Mouse (Mus musculus): ENCODE data around the gene Cfap70. TPM values are rescaled to one million over a fixed set of nuclear protein-coding genes. Genes with fewer than 3 reads are reported as not detected.

Cfap70 gene
- polyA plus RNA-seq, 1 experiment from 2014 or later, result 1.1 TPM

DNA sequence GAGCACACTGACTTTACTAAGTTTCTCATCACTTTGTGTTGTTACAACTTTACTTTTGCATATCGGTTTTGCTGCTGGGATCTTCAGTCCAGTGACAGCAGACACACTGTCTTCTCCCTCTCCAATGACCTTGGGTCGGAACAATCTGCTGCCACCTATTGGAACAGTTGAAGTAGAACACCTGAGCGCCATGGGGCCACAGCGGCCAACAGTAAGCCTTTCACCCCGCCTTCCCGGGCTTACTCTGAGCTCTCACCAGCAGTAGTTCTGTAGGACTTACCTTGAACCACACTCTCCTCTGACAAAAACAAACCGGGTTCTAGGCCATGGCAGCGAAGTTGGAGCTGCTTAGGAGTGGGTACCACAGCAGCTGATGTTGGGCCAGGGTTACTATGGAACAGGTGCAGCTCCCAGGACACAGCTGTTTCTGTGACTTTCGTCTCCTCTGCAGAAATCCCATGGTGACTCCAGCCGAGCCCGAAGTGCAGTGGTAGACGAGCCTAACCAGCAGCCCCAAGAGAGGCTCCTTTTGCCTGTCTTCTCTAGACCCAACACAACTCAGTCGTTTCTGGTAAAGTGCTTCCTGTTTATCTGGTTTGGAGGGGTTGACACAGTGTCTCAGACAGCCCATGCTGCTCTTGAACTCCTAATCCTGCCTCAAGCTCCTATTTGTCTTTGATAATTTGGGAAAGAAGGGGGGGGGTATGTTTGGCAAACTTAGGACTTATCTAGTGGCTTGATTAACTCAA is 73.5 kb downstream of the Cfap70 start:
- WGBS, result 45% methylated on average over 13 of the region's 13 CpGs
- Histone ChIP-seq H3K27me3 (ENCODE audit: control insufficient read depth, insufficient read depth, low read length) (no peaks in the 10 kb centered on the region), H3K27ac (ENCODE audit: low read depth, low read length) (no peak overlapping the region), H3K4me2 (replicated peaks; ENCODE audit: low read depth, low read length) (no peak overlapping the region), H3K4me3 (ENCODE audit: low read depth, low read length) (no peak overlapping the region), H3K4me1 (replicated peaks; ENCODE audit: control insufficient read depth, insufficient read depth, low read length) (no peaks in the 10 kb centered on the region), H3K9ac (ENCODE audit: low read depth, low read length) (no peak overlapping the region), H3K9me3 (ENCODE audit: control insufficient read depth, low read length) (no peaks in the 10 kb centered on the region), H3K36me3 (ENCODE audit: control insufficient read depth, insufficient read depth, low read length) (0 out of 2 replicates have a peak, but pooled peaks cover 2% of the 10 kb centered on the region)
- peak; percentile 53; the same call in 1 of the 2 replicates for ATAC-seq (ENCODE audit: low FRiP score)
- DNase-seq (ENCODE audit: low spot score), result peak; percentile 60

DNA sequence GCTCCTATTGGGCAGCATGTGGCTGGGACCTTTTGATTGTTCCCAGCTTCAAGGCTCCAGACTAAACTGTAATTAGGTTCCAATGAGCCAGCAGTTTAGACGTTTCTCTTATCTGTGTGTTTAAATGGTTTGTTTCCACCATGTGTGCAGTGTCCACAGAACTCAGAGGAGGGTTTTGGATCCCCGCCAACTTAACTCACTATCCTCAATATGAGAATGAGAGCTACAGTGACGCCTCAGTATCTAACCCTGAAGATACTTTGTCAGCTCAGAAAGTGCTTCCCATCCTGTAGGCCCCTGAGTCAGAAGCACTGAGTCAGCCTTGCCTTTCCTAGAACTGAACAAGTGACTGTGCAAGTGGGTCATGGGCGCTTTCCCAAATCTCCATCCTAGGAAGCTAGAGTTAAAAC is 74.9 kb downstream of the Cfap70 start:
- Histone ChIP-seq H3K4me3 (ENCODE audit: low read depth, low read length) (no peak overlapping the region), H3K4me1 (replicated peaks; ENCODE audit: control insufficient read depth, insufficient read depth, low read length) (no peaks in the 10 kb centered on the region), H3K27ac (ENCODE audit: low read depth, low read length) (no peak overlapping the region), H3K27me3 (ENCODE audit: control insufficient read depth, insufficient read depth, low read length) (no peaks in the 10 kb centered on the region), H3K9ac (ENCODE audit: low read depth, low read length) (no peak overlapping the region), H3K9me3 (ENCODE audit: control insufficient read depth, low read length) (no peaks in the 10 kb centered on the region), H3K4me2 (replicated peaks; ENCODE audit: low read depth, low read length) (no peak overlapping the region), H3K36me3 (ENCODE audit: control insufficient read depth, insufficient read depth, low read length) (no peaks in the 10 kb centered on the region)
- 90% methylated on average over 4 of the region's 4 CpGs for WGBS
- DNase-seq (ENCODE audit: low spot score) (no peak), ATAC-seq (ENCODE audit: low FRiP score) (no peak)

DNA sequence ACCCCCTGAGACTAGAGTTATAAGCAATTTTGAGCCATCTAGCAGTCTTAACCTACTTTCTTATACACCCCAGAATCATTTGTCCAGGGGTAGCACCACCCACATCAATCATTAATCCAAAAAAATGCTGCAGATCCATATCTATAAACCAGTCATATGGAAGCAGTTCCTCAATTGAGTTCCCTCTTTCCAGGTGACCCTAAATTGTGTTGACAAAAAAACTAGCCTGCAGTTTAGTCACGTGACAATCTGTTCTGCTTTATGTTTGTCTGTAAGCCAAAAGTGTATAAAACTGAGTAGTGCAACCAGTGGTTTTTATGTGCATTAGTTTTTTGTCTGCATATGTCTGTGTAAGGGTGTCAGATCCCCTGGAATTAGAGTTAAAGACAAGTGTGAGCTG is 80.2 kb downstream of the Cfap70 start:
- Histone ChIP-seq H3K4me1 (replicated peaks; ENCODE audit: control insufficient read depth, insufficient read depth, low read length) (no peaks in the 10 kb centered on the region), H3K36me3 (ENCODE audit: control insufficient read depth, insufficient read depth, low read length) (peaks cover 9% of the 10 kb centered on the region), H3K27me3 (ENCODE audit: control insufficient read depth, insufficient read depth, low read length) (no peaks in the 10 kb centered on the region), H3K4me3 (ENCODE audit: low read depth, low read length) (no peak overlapping the region), H3K27ac (ENCODE audit: low read depth, low read length) (no peak overlapping the region), H3K9me3 (ENCODE audit: control insufficient read depth, low read length) (no peaks in the 10 kb centered on the region), H3K9ac (ENCODE audit: low read depth, low read length) (no peak overlapping the region), H3K4me2 (replicated peaks; ENCODE audit: low read depth, low read length) (no peak overlapping the region)
- WGBS, result 93% methylated on average over 1 of the region's 1 CpGs
- no peak for ATAC-seq (ENCODE audit: low FRiP score)
- no peak for DNase-seq (ENCODE audit: low spot score)

DNA sequence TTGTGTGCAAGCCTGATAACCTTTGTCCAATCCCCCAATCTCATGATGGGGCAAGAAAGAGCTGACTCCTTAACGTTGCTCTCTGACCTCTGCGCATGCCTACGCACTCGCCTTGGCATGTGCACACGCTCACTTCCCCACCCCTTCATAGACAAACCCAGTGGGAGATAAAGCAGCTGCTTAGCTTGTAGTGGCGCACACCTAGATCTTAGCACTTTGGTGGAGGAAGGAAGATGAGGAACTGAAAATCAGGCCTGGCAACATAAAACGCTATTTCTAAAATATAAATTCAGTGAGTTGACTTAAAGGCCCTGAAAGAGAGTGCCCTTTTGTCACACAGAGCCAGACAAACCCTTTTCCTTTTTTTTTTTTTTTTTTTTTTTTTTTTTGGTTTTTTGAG is 81.2 kb downstream of the Cfap70 start:
- no peak for ATAC-seq (ENCODE audit: low FRiP score)
- Histone ChIP-seq H3K27me3 (ENCODE audit: control insufficient read depth, insufficient read depth, low read length) (no peaks in the 10 kb centered on the region), H3K4me3 (ENCODE audit: low read depth, low read length) (no peak overlapping the region), H3K4me1 (replicated peaks; ENCODE audit: control insufficient read depth, insufficient read depth, low read length) (no peaks in the 10 kb centered on the region), H3K9ac (ENCODE audit: low read depth, low read length) (no peak overlapping the region), H3K9me3 (ENCODE audit: control insufficient read depth, low read length) (no peaks in the 10 kb centered on the region), H3K27ac (ENCODE audit: low read depth, low read length) (no peak overlapping the region), H3K4me2 (replicated peaks; ENCODE audit: low read depth, low read length) (no peak overlapping the region), H3K36me3 (ENCODE audit: control insufficient read depth, insufficient read depth, low read length) (peaks cover 9% of the 10 kb centered on the region)
- DNase-seq (ENCODE audit: low spot score), result no peak
- 87% methylated on average over 7 of the region's 7 CpGs for WGBS

DNA sequence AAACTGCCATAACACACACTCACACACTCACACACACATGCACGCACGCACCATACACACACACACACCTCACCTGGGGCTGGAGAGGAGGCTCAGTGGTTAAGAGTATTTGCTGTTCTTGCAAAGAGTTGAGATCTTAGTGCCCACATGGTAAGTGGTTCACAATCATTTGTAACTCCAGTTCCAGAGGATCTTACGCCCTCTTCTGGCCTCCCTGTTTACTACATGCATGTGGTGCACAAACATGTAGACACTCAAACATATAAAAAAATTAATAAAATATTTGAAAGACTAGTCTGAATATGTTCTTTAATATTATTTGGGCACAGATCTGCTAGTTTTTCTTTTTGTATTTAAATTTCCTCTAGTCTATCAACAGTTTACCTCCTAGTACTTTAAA is 83.8 kb downstream of the Cfap70 start:
- H3K27me3 ChIP-seq (ENCODE audit: control insufficient read depth, insufficient read depth, low read length), result no peaks in the 10 kb centered on the region
- no peak overlapping the region for H3K4me3 ChIP-seq (ENCODE audit: low read depth, low read length)
- ATAC-seq (ENCODE audit: low FRiP score), result no peak
- no peaks in the 10 kb centered on the region for H3K4me1 ChIP-seq (replicated peaks; ENCODE audit: control insufficient read depth, insufficient read depth, low read length)
- H3K36me3 ChIP-seq (ENCODE audit: control insufficient read depth, insufficient read depth, low read length), result peaks cover 12% of the 10 kb centered on the region
- no peaks in the 10 kb centered on the region for H3K9me3 ChIP-seq (ENCODE audit: control insufficient read depth, low read length)
- DNase-seq (ENCODE audit: low spot score), result no peak
- H3K27ac ChIP-seq (ENCODE audit: low read depth, low read length), result no peak overlapping the region
- no peak overlapping the region for H3K4me2 ChIP-seq (replicated peaks; ENCODE audit: low read depth, low read length)
- H3K9ac ChIP-seq (ENCODE audit: low read depth, low read length), result no peak overlapping the region
- 94% methylated on average over 3 of the region's 3 CpGs for WGBS

DNA sequence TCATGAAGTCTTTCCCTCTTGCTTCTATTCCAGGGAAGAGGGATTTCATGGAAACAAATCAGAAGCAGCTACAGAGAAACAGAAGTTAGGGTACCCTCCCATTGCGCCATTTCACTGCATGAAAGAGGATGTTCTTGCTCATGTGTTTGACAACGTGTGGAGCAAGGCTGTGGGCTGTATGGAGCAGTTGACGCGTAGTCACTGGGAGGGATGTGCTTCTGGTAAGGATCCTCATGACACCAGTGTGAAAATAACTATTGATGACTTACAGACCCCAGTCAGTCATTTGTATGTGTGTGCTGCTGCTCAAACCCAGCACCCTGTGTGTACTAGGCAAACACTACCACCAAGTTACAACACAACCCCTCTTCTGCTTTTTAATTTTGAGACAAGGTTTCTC is 88.8 kb downstream of the Cfap70 start:
- Histone ChIP-seq H3K4me2 (replicated peaks; ENCODE audit: low read depth, low read length) (no peak overlapping the region), H3K4me3 (ENCODE audit: low read depth, low read length) (no peak overlapping the region), H3K4me1 (replicated peaks; ENCODE audit: control insufficient read depth, insufficient read depth, low read length) (no peaks in the 10 kb centered on the region), H3K27ac (ENCODE audit: low read depth, low read length) (no peak overlapping the region), H3K36me3 (ENCODE audit: control insufficient read depth, insufficient read depth, low read length) (peaks cover 14% of the 10 kb centered on the region), H3K9me3 (ENCODE audit: control insufficient read depth, low read length) (no peaks in the 10 kb centered on the region), H3K9ac (ENCODE audit: low read depth, low read length) (no peak overlapping the region), H3K27me3 (ENCODE audit: control insufficient read depth, insufficient read depth, low read length) (no peaks in the 10 kb centered on the region)
- 94% methylated on average over 4 of the region's 4 CpGs for WGBS
- ATAC-seq (ENCODE audit: low FRiP score), result no peak
- no peak for DNase-seq (ENCODE audit: low spot score)

DNA sequence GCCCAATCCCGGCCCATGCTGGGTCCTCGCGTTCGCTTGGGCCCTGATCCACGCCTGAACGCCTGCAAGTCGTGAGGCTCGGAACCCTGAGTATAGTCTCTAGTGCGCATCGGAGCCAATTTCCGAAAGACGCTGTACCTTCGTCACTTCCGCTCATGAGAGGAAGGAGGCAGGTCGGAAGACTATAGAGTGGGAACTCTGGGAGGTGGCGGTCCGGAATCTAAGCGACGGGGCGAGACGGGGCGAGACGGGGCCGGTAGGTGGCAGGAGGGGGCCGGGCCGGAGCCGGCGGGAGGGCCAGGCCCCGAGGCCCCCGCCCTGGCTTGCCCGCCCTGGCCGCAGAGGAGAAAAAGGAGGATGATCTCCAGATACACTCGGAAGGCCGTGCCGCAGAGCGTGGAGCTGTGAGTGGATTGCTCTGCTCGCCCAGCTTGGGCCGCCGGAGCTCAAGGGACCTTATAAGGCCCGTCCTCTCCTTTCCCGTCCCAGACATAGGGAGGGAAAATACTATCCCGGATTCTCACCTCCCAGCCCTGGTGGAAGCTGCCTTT is 104.0 kb downstream of the Cfap70 start, which contains the start of the genes Ecd and Fam149b:
Ecd (minus strand) TSS at position 131 of the 551 bp plus-strand sequence.
Fam149b (plus strand) TSS at position 172 of the 551 bp plus-strand sequence.
- DNase-seq (ENCODE audit: low spot score), result peak; percentile 98
- Histone ChIP-seq H3K4me1 (replicated peaks; ENCODE audit: control insufficient read depth, insufficient read depth, low read length) (no peaks in the 10 kb centered on the region), H3K4me2 (replicated peaks; ENCODE audit: low read depth, low read length) (peak within 1 kb of the TSS; percentile 68), H3K27me3 (ENCODE audit: control insufficient read depth, insufficient read depth, low read length) (no peaks in the 10 kb centered on the region), H3K27ac (ENCODE audit: low read depth, low read length) (peak within 1 kb of the TSS; percentile 87), H3K9me3 (ENCODE audit: control insufficient read depth, low read length) (no peaks in the 10 kb centered on the region), H3K36me3 (ENCODE audit: control insufficient read depth, insufficient read depth, low read length) (no peaks in the 10 kb centered on the region), H3K4me3 (ENCODE audit: low read depth, low read length) (peak within 1 kb of the TSS; percentile 76), H3K9ac (ENCODE audit: low read depth, low read length) (peak within 1 kb of the TSS; percentile 95)
- 0% methylated on average over 38 of the region's 42 CpGs for WGBS
- ATAC-seq (ENCODE audit: low FRiP score), result peak; percentile 98

DNA sequence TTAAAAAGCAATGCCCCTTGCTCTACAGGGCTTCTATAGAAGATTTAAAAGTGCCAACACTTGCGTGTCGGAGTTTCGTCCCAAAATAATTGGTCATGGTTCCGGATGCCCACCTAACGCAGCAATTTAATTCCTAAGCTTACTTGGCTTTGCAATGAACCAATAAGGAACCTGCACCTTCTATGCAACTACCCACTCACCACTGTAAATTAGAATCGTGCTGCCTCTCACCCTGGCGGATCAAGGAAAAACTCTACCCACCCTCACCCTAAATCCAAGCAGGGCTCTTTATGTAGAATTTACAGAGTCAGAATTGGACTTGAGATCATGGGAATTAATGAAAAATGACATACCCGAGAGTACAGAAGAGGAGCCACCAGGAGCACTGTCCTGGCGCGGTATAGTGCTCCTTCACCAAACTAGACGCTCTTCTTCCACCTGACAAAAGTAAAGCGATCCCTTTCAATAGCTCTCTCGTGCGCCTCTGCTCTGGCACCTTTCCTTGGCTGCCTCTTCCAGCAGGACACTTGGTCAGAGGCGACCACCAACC is 104.5 kb downstream of the Cfap70 start:
- Histone ChIP-seq H3K27ac (ENCODE audit: low read depth, low read length) (no peak overlapping the region), H3K9me3 (ENCODE audit: control insufficient read depth, low read length) (no peaks in the 10 kb centered on the region), H3K9ac (ENCODE audit: low read depth, low read length) (peak overlapping the region; percentile 79), H3K27me3 (ENCODE audit: control insufficient read depth, insufficient read depth, low read length) (no peaks in the 10 kb centered on the region), H3K4me2 (replicated peaks; ENCODE audit: low read depth, low read length) (peak overlapping the region; percentile 48), H3K36me3 (ENCODE audit: control insufficient read depth, insufficient read depth, low read length) (no peaks in the 10 kb centered on the region), H3K4me1 (replicated peaks; ENCODE audit: control insufficient read depth, insufficient read depth, low read length) (no peaks in the 10 kb centered on the region), H3K4me3 (ENCODE audit: low read depth, low read length) (peak overlapping the region; percentile 76)
- WGBS, result 6% methylated on average over 15 of the region's 15 CpGs
- ATAC-seq (ENCODE audit: low FRiP score) (peak; percentile 18; the same call in 1 of the 2 replicates), DNase-seq (ENCODE audit: low spot score) (no peak)

Measured in hindbrain, embryonic 11.5 days (tissue).